Mouse (Mus musculus) brown adipose tissue, adult 24 weeks (tissue): Measurements from ENCODE around the gene Ift27. TPM values are rescaled to one million over a fixed set of nuclear protein-coding genes. Genes with fewer than 3 reads are reported as not detected.

Experiments used
- H3K27ac ChIP-seq: fragments of 200-500 bp; replicated peaks from 2 replicates; pipeline ENCODE4 v1.5.1; 2012; ENCODE audit warnings: low read depth, mild to moderate bottlenecking, low read length
- H3K4me1 ChIP-seq: fragments of 200-500 bp; 2 replicates; pipeline ENCODE4 v1.6.1; 2012; ENCODE audit warnings: low read length, mixed read lengths; ENCODE audit not compliant: control insufficient read depth, insufficient read depth, insufficient read length
- H3K4me3 ChIP-seq: fragments of 200-500 bp; 2 replicates; pipeline ENCODE4 v1.5.1; 2012; ENCODE audit warnings: low read depth, mild to moderate bottlenecking, low read length, moderate library complexity; ENCODE audit not compliant: insufficient read depth
- polyA plus RNA-seq: library from polyadenylated mRNA; stranded (reverse); fragments of >200 nt; gene quantifications from 2 replicates; pipeline ENCODE4 v1.2.4, GENCODE M21; 2012; ENCODE audit not compliant: missing spikeins, insufficient read depth, insufficient read length

The Ift27 gene
- 13.4 and 16.5 TPM in 2 replicates for polyA plus RNA-seq

DNA sequence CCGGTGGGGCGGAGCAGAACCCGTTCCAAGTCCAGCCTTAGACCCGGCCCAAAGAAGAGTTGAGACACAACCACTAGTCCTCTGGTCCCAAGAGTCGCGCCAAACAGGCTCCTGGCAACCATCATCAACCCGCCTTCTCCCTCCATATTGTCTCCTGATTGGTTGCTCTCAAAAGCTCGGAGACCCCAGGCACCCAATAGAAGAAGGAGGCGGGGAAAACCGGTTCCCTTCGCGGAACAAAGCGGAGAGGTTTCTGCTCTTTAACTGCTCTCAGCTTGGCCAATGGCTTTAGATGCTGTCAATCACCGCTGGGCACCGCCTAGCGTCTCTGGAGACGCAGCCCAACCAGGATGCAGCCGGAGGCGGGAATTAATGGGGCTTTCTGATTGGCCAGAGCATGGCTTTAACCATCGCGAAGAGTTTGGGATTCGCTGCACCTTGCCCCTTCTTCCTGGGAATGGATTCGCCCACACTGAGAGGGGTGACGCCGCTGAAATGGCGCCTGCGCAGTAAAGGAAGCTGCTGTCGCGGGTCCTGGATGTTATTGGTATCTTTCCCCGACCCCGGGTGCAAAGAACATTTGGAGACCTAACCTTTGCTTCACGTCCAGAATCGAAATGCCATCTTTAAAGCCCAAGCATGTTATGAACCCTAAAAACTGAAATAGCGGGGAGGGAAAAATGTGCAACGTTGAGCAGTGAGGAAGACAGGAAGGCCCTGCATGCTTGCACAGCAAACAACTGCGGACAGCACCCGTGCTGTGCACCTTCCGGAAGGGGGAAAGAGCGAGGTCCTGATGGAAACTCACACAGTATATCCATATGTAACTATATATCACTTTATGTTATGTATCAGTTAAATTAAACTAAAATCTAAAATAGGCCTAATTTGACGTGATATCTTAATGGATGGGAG lies at the start of gene Ift27:
Gene Ift27 (minus strand): TSS at position 136 of the 915 bp plus-strand sequence.
- Histone ChIP-seq H3K27ac (0 out of 2 replicates have a peak within 1 kb of the TSS, but pooled peaks have one; percentile 8), H3K4me3 (peak within 1 kb of the TSS; percentile 63), H3K4me1 (0 out of 2 replicates have a peak, but pooled peaks cover 5% of the 10 kb centered on the region)

- H3K4me1 ChIP-seq: no peaks in the 10 kb centered on the region; the same call in 1 of the 2 replicates
- H3K4me3 ChIP-seq: no peak overlapping the region
- no peak overlapping the region for H3K27ac ChIP-seq
Measured at GRCm38 (mm10) chr15:78215269-78215668, 41.4 kb upstream of the Ift27 start.

GRCm38 (mm10) chr15:78211367-78211766 lies 37.5 kb upstream of the Ift27 start:
- H3K4me1 ChIP-seq: no peaks in the 10 kb centered on the region; the same call in 1 of the 2 replicates
- no peak overlapping the region for H3K4me3 ChIP-seq
- no peak overlapping the region for H3K27ac ChIP-seq

- H3K4me1 ChIP-seq: no peaks in the 10 kb centered on the region; the same call in 1 of the 2 replicates
- no peak overlapping the region for H3K4me3 ChIP-seq
- H3K27ac ChIP-seq: no peak overlapping the region
Measured at GRCm38 (mm10) chr15:78210203-78210602, 36.3 kb upstream of the Ift27 start.

- Histone ChIP-seq H3K4me3 (no peak within 1 kb of the TSS), H3K4me1 (no peaks in the 10 kb centered on the region), H3K27ac (no peak within 1 kb of the TSS)
Measured at GRCm38 (mm10) chr15:78206312-78206711, 32.4 kb upstream of the Ift27 start, which contains the start of gene Pvalb. Gene Pvalb, minus strand, starts transcription at chr15:78206400.

GRCm38 (mm10) chr15:78205192-78205591 lies 31.3 kb upstream of the Ift27 start:
- Histone ChIP-seq H3K27ac (no peak overlapping the region), H3K4me1 (no peaks in the 10 kb centered on the region), H3K4me3 (no peak overlapping the region)

DNA sequence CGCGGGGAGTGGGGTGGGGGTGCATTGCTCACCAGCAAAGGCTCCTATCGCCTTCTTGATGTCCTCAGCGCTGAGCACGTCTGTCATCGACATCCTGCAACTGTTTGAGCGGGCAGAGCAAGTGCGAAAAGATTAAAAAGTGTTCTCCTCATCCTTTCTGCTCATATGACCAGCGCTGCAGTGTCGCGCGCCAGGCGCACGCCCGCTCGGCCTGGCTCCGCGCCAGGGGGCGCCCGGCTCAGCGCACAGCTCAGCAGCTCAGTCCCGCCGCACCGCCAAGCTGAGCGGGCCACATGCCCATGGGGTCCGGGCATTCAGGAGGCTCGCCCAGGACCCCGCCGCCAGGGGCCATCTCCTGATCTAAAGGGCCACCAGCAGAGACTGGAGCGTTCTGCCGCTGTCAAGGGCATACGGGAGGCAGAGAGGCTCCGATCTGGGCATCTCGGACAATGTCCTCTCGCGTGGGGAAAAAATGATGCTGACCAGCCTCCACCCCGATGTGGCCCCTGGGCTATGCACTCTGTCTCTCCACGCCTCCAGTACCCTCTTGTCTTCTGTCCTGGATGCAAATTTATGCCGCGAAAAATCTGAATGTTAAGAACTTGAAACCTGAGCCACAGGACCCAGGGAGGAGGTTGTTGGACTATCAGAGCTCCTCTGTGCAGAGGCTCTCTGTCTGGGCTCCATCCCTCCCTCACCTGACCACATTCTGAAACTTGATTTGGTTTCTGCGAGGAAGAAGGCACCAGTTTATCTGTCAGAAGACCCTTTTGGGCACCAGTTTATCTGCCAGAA lies 30.3 kb upstream of the Ift27 start:
- Histone ChIP-seq H3K4me3 (no peak overlapping the region), H3K27ac (no peak overlapping the region), H3K4me1 (no peaks in the 10 kb centered on the region)

DNA sequence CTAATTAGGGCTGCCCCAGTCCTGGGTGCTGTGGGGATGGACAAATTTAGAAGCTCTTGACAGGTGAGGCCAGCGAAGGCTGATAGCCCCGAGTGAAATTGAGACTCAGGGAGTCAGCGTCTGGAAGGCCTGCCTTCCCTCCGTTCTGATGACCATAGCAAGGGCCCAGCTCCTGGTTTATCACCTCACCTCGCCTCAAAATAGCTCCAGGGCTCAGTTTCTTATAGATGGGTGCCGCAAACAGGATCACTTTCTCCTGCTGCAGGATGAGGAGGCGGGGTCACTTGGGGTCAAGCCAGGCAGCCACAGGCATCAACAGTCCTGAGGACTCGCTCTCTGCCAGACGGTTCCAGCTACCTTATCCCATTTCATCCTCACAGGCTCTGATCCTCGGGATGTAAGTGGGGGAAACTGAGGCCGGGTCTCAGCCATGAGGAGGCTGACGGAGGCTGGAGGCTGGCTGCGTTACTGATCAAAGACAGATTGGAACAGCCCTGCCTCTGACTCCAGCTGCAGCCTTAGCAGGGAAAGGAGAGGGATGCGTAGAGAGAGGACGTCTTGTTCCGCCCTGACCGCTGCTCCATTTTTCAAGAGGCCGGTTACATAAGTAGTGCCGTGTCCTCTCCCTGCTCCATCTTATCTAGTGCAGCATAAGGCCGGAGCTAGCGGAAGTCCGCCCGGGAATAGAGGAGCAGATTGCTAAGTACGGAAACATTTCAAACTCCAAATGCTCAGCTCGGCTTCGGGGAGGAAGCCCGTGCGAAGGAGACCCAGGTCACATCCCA lies 21.4 kb upstream of the Ift27 start:
- Histone ChIP-seq H3K4me1 (no peaks in the 10 kb centered on the region), H3K27ac (no peak overlapping the region), H3K4me3 (no peak overlapping the region)

DNA sequence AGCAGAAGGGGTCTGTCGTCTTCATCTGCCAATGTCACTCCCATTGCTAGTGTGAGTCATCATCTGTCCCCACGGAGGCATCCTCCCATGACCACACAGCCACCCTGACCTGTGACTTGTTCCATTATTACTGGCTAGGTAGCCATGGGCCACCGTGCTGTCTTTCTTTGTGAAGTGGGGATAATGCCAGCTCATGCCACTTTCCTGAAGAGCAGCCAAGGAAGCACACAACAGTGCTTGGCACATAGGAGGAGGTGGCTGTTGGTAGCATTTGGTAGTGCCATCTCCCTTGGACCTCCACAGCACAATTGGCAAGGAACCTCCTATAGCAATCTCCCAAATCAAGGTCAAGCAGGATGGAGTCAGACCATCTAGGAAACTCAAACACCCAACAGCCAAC lies 20.4 kb upstream of the Ift27 start:
- Histone ChIP-seq H3K4me1 (no peaks in the 10 kb centered on the region), H3K27ac (no peak overlapping the region), H3K4me3 (no peak overlapping the region)

- Histone ChIP-seq H3K4me1 (no peaks in the 10 kb centered on the region), H3K27ac (no peak overlapping the region), H3K4me3 (no peak overlapping the region)
Measured at GRCm38 (mm10) chr15:78189636-78190035, 15.7 kb upstream of the Ift27 start.

DNA sequence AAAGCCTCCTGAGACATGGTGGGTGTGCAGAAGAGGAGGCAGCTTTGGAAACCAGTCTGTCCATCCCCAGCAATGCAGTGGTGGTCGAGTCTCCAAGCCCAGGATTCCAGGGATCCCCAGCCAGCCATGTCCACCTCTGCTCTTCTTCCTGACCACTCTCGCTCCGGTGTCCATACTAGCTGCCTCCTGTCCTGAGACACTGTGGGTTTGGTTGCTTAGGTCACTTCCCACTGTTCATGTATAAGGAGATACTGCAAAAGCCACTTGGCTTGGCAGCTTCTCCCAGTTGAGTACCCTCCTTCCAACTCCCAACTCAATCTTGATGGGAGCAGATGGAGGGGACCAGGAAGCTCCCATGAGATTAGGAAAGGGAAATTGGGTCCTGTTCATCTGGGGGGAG lies 14.6 kb upstream of the Ift27 start:
- Histone ChIP-seq H3K27ac (no peak overlapping the region), H3K4me3 (no peak overlapping the region), H3K4me1 (no peaks in the 10 kb centered on the region)

DNA sequence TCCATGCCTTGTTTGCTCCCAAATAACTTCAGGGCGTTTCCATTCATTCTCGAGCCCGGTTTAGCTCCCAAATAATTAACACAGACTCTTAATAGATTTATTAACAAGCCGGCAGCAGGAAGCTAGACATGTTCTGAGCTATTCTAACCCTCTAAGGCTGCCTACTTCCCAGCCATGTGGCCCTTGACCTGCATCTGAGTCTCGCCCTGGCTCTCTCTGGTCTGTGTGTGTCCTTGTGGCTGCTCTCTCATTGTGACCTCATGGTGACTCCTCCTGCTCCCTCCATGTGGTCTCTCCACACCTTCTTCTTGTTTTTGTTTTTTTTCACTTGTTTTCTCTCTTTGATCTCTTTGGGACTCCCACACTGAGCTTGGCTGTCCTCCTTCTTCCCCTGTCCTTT lies 13.0 kb upstream of the Ift27 start:
- Histone ChIP-seq H3K27ac (no peak overlapping the region), H3K4me1 (no peaks in the 10 kb centered on the region), H3K4me3 (no peak overlapping the region)

GRCm38 (mm10) chr15:78185609-78186008 lies 11.7 kb upstream of the Ift27 start:
- Histone ChIP-seq H3K27ac (no peak overlapping the region), H3K4me3 (no peak overlapping the region), H3K4me1 (no peaks in the 10 kb centered on the region)

- no peak overlapping the region for H3K27ac ChIP-seq
- no peak overlapping the region for H3K4me3 ChIP-seq
- H3K4me1 ChIP-seq: no peaks in the 10 kb centered on the region
Measured at GRCm38 (mm10) chr15:78184855-78185254, 10.9 kb upstream of the Ift27 start.
